In the genomic region with DNA sequence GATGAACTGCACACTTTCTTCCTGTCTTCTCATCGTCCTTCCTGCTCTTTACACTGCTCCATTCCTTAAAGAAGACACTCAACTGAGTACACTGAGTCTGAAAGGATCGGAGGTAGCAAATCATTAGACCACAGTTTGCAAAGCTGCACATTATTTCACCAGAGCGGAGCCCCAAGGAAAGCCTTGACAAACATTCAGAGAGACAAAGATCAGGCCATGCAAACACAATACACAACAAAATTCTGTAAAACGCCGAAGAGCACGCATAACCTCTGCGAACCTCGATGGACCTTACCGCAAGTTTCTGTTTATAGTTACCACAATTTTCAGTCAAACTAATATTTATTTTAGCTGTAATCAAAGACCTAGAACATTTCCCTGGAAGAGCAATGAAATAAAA, we compare ENCODE assay signal across 17 mouse cellular contexts.
"Had no signal": no experiment of that assay in that cellular context is flagged by ENCODE, and none has a peak within 500 bp of the region (broad histone marks: within the 10 kb centered on the region; RNA-seq: fewer than 3 reads in every experiment).

No protein-coding gene starts in this region.

- H3K4me3 ChIP-seq: limb, embryonic 15.5 days; midbrain, embryonic 10.5 days; myocyte; neural tube, embryonic 15.5 days had no signal

- H3K4me2 ChIP-seq: limb, embryonic 15.5 days; lung, embryonic 14.5 days; neural tube, embryonic 15.5 days had no signal

- DNase-seq: kidney, adult 8-10 months; kidney, postnatal 36 days; layer of hippocampus, adult 9-11 months; layer of hippocampus, postnatal 36 days; lung, embryonic 14.5 days; lung, postnatal 4 days; midbrain, embryonic 14.5 days; retina, postnatal 1 day; right cerebral cortex, postnatal 4 days; thymus, adult 2 months; thymus, postnatal 25 days had no signal

- H3K27ac ChIP-seq: limb, embryonic 15.5 days; liver, embryonic 14.5 days; midbrain, embryonic 10.5 days; neural tube, embryonic 15.5 days had no signal

- H3K36me3 ChIP-seq: limb, embryonic 15.5 days; midbrain, embryonic 10.5 days; neural tube, embryonic 15.5 days had no signal

- ATAC-seq: inflammation-experienced regulatory T-cells, adult 6 months had no signal

- H3K4me1 ChIP-seq: limb, embryonic 15.5 days; midbrain, embryonic 10.5 days; neural tube, embryonic 15.5 days had no signal

- H3K9me3 ChIP-seq: limb, embryonic 15.5 days; midbrain, embryonic 10.5 days; neural tube, embryonic 15.5 days had no signal

- H3K9ac ChIP-seq: limb, embryonic 15.5 days; liver, embryonic 14.5 days; lung, embryonic 14.5 days; neural tube, embryonic 15.5 days had no signal

- H3K27me3 ChIP-seq: limb, embryonic 15.5 days; neural tube, embryonic 15.5 days had no signal
